Mouse (Mus musculus): ENCODE data around the gene Rassf2. TPM values are rescaled to one million over a fixed set of nuclear protein-coding genes. Genes with fewer than 3 reads are reported as not detected.

Rassf2 gene
- polyA plus RNA-seq, 1 experiment from 2014 or later, result 4.7 TPM

DNA sequence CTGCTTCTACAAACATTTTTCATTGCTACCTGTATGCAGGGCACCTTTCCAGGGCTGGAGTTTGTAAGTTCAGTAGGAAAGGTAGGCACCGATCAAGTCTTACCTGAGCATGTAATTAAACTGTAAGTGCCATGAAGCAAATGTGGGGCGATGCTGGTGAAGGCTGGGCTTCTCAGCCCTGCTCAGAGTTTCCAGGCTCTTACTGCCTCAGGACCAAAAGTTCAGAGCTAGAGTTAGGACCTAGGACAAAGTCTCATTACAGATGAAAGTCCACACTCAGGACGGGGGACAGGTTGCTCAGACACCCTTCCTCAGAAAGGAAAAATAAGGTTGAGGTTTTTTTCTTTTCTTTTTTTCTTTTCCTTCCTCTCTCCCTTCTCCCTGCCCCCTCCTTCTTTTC is 19.4 kb upstream of the Rassf2 start:
- H3K4me1 ChIP-seq, result peaks cover 12% of the 10 kb centered on the region; the same call in 1 of the 2 replicates

DNA sequence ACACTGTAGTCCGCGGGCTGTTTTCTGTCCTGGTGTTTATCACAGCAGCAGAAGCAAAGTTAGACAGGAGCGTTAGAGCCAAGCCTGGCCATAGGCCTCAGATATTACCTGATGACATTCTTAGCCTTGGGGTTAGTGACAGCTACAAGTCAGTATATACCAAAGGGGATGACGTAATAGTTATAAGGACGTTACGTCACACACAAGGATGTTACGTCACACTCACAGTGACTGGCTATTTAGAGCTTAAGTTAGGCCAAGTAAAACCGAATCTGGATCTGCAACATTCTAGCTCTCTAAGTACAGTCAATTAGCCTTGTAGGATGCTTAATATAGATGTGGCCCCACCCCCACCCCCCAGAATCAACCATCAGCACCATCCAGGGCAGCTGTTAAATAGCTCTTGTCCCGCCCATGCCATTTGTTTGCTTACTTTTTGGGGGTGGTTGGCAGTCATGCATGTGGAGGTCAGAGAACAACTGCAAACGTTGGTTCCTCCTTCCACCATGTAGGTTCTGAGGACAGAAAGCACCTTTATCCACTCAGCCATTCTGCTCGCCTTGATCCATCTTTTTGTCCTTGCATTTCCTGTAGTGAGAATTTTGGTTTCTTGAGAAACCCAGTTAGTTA is 18.2 kb upstream of the Rassf2 start:
- no peak overlapping the region for H3K27ac ChIP-seq
- peak; percentile 58 for DNase-seq (ENCODE audit: low spot score)
- no peak overlapping the region for H3K4me3 ChIP-seq
- H3K36me3 ChIP-seq, result 0 out of 2 replicates have a peak, but pooled peaks cover 4% of the 10 kb centered on the region
- peaks cover 20% of the 10 kb centered on the region for H3K4me1 ChIP-seq
- H3K9me3 ChIP-seq, result no peaks in the 10 kb centered on the region
- H3K27me3 ChIP-seq (ENCODE audit: insufficient read depth, poor library complexity, severe bottlenecking), result no peaks in the 10 kb centered on the region
- WGBS, result 66% methylated on average over 11 of the region's 11 CpGs

More for the DNA sequence above, 19.4 kb upstream of the Rassf2 start:
- peak; percentile 56 for DNase-seq (ENCODE audit: low spot score)
- no peaks in the 10 kb centered on the region for H3K27me3 ChIP-seq (ENCODE audit: insufficient read depth, poor library complexity, severe bottlenecking)
- peaks cover 8% of the 10 kb centered on the region; the same call in 1 of the 2 replicates for H3K36me3 ChIP-seq
- no peak overlapping the region for H3K27ac ChIP-seq
- 67% methylated on average over 3 of the region's 3 CpGs for WGBS
- H3K4me3 ChIP-seq, result no peak overlapping the region
- H3K9me3 ChIP-seq, result no peaks in the 10 kb centered on the region

DNA sequence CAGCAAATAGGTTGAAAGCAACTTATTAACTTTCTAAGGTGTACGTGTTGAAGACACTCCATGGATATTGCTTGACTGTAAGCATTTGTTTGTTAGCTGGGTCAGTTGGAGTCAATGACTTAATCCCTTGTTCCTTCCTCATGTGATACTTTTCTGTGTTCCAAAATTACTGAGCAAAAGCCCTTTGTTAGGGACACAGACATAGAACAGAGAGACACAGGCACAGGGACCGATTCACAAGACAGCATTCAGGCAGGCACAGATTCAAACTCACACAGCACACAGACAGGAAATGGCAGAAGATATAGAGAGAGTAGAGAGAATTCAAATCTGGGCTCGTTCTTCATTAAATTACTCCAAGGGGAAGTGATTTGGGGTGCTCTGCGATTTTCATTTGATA is 17.3 kb upstream of the Rassf2 start:
- no peaks in the 10 kb centered on the region for H3K36me3 ChIP-seq
- peaks cover 22% of the 10 kb centered on the region for H3K4me1 ChIP-seq
- no peak overlapping the region for H3K27ac ChIP-seq
- H3K9me3 ChIP-seq, result no peaks in the 10 kb centered on the region
- no peak for DNase-seq (ENCODE audit: low spot score)
- WGBS, result 65% methylated on average over 4 of the region's 4 CpGs
- no peaks in the 10 kb centered on the region for H3K27me3 ChIP-seq (ENCODE audit: insufficient read depth, poor library complexity, severe bottlenecking)
- H3K4me3 ChIP-seq, result no peak overlapping the region

DNA sequence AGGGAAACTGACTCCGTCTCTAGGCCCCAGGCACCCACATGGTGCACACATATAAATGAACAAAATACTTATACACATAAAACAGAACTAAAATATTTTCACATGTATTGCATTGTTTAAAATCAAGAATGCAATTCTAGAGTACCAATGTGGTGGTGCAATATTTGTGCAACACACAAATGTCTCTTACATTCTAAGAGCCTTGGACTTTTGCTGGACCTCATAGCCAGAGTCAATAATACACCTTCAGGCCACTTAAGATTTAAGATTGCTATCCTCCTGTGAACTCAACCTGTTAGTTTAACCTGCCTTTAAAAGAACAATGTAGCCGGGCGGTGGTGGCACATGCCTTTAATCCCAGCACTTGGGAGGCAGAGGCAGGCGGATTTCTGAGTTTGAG is 16.6 kb upstream of the Rassf2 start:
- Histone ChIP-seq H3K4me3 (no peak overlapping the region), H3K27ac (no peak overlapping the region), H3K27me3 (ENCODE audit: insufficient read depth, poor library complexity, severe bottlenecking) (no peaks in the 10 kb centered on the region), H3K9me3 (no peaks in the 10 kb centered on the region), H3K36me3 (no peaks in the 10 kb centered on the region), H3K4me1 (peaks cover 22% of the 10 kb centered on the region)
- 87% methylated on average over 4 of the region's 4 CpGs for WGBS
- DNase-seq (ENCODE audit: low spot score), result no peak

DNA sequence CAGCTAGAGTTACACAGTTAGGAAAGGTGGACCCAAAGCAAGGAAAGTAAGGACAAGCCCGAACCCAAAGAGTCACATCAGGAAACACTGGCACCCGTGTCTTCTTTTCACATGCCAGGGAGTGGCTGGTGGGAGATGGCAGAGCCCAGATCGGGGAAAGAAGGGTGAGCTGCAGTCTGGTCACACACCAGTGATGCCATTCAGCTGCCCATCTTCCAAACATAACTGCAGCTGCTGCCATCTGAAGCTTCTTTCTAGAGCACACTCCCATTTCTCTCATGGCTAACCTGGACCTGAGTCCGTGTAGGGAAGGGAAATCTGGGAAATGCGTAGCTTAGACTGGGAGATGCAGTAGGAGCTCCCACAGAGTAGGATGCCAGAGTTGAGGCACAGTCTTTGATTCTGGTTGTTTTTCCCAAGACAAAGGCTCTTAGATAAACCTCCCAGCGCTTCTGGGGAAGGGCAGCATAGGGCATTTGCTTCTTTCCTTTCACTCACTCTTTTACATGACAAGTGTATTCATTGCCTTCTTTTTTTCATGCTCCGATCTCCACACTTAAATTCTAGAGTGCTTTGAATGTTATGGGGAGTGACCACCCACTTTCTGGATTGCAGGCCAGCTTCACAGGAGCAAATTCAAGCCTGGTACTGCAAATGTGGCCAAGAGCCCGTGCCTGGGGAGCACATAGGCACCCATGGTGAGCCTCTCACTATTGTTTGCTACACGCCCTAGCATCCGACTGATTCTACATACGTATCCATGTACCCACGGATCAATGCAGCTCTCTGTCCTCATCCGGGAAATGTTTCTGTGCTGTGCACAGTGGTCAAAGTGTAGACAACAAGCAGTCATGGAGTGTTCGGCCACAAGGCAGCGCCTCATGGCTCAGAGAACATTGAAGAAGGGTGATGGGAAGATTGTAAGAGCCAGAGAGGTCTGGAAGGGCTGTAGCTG is 14.5 kb upstream of the Rassf2 start:
- Histone ChIP-seq H3K27ac (no peak overlapping the region), H3K27me3 (ENCODE audit: insufficient read depth, poor library complexity, severe bottlenecking) (no peaks in the 10 kb centered on the region)

DNA sequence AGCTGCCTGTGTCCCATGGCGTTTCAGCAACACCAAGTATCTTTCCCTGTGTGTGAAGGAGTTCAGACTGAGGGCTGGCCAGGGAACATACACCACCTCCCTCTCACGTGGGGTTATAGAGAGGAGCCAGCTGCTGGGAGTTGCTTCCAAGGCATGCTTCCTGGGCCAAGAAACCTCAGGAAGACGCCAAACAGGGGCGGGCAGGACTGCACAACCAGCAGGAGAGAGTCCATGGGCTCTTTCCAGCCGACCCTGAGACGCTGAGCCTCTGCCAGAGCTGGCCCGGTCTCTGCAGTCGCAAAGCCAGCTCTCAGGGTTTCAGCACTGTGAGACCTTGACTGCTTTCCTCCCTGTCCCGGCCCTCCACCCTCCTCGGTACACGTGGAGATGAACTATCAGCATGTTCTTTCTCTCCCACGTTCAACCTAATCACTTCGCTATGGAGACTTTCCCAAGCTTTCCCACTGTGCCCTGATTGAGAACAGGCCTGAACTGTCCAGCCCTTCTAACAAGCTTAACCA is 13.1 kb upstream of the Rassf2 start:
- WGBS, result 24% methylated on average over 13 of the region's 13 CpGs
- peak overlapping the region; percentile 84 for H3K27ac ChIP-seq
- peaks cover 22% of the 10 kb centered on the region for H3K4me1 ChIP-seq
- no peaks in the 10 kb centered on the region for H3K27me3 ChIP-seq (ENCODE audit: insufficient read depth, poor library complexity, severe bottlenecking)
- DNase-seq (ENCODE audit: low spot score), result no peak
- no peaks in the 10 kb centered on the region for H3K9me3 ChIP-seq
- H3K36me3 ChIP-seq, result no peaks in the 10 kb centered on the region
- peak overlapping the region; percentile 41; the same call in 1 of the 2 replicates for H3K4me3 ChIP-seq

More for the DNA sequence above, 14.5 kb upstream of the Rassf2 start:
- no peaks in the 10 kb centered on the region for H3K9me3 ChIP-seq
- WGBS, result 83% methylated on average over 15 of the region's 15 CpGs
- no peaks in the 10 kb centered on the region for H3K36me3 ChIP-seq
- no peak overlapping the region for H3K4me3 ChIP-seq
- H3K4me1 ChIP-seq, result peaks cover 25% of the 10 kb centered on the region
- no peak for DNase-seq (ENCODE audit: low spot score)

DNA sequence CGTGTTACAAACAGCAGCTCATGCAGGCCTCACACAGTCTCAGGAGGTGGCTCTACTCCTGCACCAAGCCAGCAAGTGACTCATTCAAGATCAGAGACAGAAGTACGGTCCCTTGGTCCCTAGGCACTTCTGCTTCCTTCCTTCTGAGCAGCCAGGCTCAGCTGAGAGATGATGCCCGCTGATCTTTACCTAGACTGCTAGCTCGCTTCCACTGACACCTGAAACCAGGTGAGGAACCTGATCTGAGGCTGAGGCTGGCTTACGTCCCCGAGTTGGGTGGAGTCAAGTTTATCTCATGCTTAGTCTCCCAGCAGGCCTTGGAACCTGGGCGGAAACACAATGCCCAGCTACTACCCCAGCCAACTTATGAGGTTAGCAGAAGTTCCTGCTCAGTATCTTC is 9.8 kb upstream of the Rassf2 start:
- 39% methylated on average over 7 of the region's 7 CpGs for WGBS
- no peaks in the 10 kb centered on the region for H3K9me3 ChIP-seq
- H3K4me1 ChIP-seq, result peaks cover 25% of the 10 kb centered on the region
- H3K27me3 ChIP-seq (ENCODE audit: insufficient read depth, poor library complexity, severe bottlenecking), result no peaks in the 10 kb centered on the region
- H3K36me3 ChIP-seq, result no peaks in the 10 kb centered on the region
- H3K4me3 ChIP-seq, result no peak overlapping the region
- no peak overlapping the region for H3K27ac ChIP-seq
- DNase-seq (ENCODE audit: low spot score), result no peak

DNA sequence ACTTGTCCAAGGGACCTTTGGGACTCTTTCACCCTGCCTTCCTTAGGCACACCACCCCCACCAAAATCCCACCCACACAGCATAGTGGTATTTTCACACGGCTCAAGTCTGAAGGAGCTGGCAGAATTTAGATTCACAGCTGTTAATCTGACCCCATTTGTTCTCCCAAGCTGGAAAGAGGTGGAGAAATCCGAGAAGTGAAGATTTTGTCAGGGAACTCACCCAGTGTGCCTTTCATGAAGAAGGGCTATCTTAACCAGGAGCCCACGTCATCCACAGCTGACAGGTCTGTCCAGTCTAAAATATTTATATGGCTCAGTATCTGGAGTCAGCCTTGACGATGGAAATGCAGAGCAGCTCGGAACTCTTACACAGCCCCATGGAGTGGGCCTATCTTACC is 6.3 kb upstream of the Rassf2 start:
- Histone ChIP-seq H3K36me3 (no peaks in the 10 kb centered on the region), H3K4me1 (peaks cover 17% of the 10 kb centered on the region), H3K27me3 (ENCODE audit: insufficient read depth, poor library complexity, severe bottlenecking) (peaks cover under 1% of the 10 kb centered on the region; the same call in 1 of the 2 replicates), H3K27ac (no peak overlapping the region), H3K9me3 (no peaks in the 10 kb centered on the region), H3K4me3 (no peak overlapping the region)
- WGBS, result 77% methylated on average over 5 of the region's 5 CpGs
- no peak for DNase-seq (ENCODE audit: low spot score)

DNA sequence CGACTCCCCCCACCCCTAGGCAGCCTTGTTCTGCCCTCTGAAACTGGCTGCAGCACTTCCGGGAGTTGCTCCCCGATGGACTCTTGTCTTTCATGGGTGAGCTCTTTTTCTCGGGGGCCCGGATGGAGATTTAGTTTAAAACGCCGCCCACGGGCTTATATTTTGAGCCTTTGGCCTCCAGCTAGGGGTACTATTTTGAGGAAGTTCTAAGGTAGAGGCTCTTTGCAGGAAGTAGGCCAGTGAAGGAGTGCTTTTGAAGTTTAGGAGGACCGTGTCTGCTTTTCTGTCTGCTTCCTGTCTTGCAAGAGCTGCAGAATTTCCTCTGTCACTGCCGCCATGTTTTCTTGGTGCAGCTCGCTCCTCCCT is 5.4 kb upstream of the Rassf2 start:
- H3K27ac ChIP-seq, result peak overlapping the region; percentile 57; the same call in 1 of the 2 replicates
- no peak overlapping the region for H3K4me3 ChIP-seq
- WGBS, result 73% methylated on average over 11 of the region's 11 CpGs
- H3K36me3 ChIP-seq, result no peaks in the 10 kb centered on the region
- no peaks in the 10 kb centered on the region for H3K9me3 ChIP-seq
- peaks cover 10% of the 10 kb centered on the region; the same call in 1 of the 2 replicates for H3K27me3 ChIP-seq (ENCODE audit: insufficient read depth, poor library complexity, severe bottlenecking)
- DNase-seq (ENCODE audit: low spot score), result no peak
- peaks cover 25% of the 10 kb centered on the region for H3K4me1 ChIP-seq

DNA sequence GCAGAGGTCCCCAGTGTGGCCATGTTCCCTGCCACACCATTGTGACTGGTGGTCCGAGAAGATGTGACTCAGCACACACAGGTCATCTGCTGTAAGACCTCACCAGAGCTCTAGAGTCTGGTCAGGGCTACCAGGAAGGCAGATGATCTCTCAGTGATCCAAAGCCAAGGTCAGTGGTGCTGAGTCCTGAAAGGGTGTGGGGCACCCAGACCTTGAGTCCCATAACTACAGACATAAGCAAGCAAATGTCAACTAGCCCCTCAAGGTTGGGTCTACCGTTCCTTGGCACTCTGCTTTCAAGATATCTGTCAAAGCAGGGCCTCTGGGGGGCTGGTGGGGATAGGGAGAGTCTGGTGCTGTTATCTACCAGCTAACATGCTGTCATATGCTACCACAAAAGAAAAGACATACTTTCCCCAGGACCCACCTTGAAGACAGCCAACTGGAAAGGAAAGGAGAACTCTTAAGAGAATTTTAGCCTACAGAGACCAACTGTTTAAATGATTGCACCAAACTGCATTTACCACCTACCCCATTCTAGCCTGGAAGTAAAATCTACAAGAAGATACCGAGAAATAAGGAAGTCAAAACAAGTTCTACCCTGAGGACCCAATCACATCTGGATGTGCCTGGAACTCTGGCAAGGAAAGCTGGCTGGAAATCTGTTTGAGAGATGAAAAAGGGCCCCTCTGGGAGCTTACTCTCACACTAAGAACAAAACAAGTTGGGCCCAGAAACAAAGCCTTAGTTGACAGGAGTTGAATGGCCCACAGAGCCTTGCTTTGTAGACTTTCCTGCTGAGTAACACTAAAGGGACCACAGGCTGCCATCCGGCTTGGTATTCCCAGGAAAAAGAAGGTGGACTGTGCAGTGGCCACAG is 4.8 kb upstream of the Rassf2 start:
- WGBS, result 58% methylated on average over 4 of the region's 4 CpGs
- H3K4me3 ChIP-seq, result no peak overlapping the region
- peaks cover 11% of the 10 kb centered on the region; the same call in 1 of the 2 replicates for H3K27me3 ChIP-seq (ENCODE audit: insufficient read depth, poor library complexity, severe bottlenecking)
- H3K36me3 ChIP-seq, result no peaks in the 10 kb centered on the region
- H3K4me1 ChIP-seq, result peaks cover 29% of the 10 kb centered on the region
- no peak for DNase-seq (ENCODE audit: low spot score)
- no peaks in the 10 kb centered on the region for H3K9me3 ChIP-seq
- H3K27ac ChIP-seq, result peak overlapping the region; percentile 57; the same call in 1 of the 2 replicates

DNA sequence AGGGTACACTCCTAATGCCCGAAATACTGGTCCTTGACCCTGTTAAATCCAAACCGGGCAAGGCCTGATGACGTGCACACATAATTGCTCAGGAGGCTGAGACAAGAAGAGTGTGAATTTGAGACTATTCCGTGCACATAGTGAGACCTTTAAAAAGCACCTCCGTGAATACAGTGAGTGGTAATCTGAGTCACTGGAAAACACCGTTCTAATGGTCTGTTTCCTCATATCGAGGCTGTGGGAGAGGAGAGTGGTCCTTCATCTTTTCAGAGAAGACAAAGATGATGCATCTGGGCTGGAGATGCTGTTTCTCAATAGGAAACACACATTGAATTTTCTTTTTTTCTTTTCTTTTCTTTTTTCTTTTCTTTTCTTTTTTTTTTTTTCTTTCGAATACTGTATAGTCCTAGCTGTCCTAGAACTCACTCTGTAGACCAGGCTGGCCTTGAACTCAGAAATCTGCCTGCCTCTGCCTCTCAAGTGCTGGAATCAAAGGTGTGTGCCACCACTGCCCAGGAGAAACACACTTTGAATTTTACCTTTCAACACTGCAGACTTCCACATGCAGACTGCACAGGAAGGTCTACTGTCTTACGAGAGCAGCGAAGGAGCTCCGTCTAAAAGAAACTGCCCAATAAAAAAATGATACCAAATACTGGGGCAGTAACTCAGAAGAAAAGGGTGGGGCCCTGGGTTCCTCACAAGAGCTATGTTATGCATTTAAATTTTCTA is 1.5 kb upstream of the Rassf2 start:
- 72% methylated on average over 11 of the region's 11 CpGs for WGBS
- peaks cover 55% of the 10 kb centered on the region for H3K4me1 ChIP-seq

More for the DNA sequence above, 1.5 kb upstream of the Rassf2 start:
- Histone ChIP-seq H3K4me3 (no peak overlapping the region), H3K27ac (no peak overlapping the region), H3K36me3 (no peaks in the 10 kb centered on the region), H3K27me3 (ENCODE audit: insufficient read depth, poor library complexity, severe bottlenecking) (peaks cover 43% of the 10 kb centered on the region), H3K9me3 (no peaks in the 10 kb centered on the region)
- no peak for DNase-seq (ENCODE audit: low spot score)

All from heart, embryonic 10.5 days (tissue).